Mouse (Mus musculus) intestine, postnatal 0 days (tissue): Measurements from ENCODE around the gene Ankrd6. TPM values are rescaled to one million over a fixed set of nuclear protein-coding genes. Genes with fewer than 3 reads are reported as not detected.

ENCODE experiments used
- ATAC-seq: fragments of 200-750 bp; cut with Nextera tagmentation; 2 replicates; pipeline ENCODE4 v1.8.0; 2017; ENCODE audit warnings: mild to moderate bottlenecking, moderate TSS enrichment, moderate library complexity
- H3K27ac ChIP-seq: fragments of 300-500 bp; sonication (generic); 2 replicates; pipeline ENCODE4 v1.5.1; 2014; ENCODE audit warnings: mild to moderate bottlenecking, low read depth, low read length, moderate library complexity
- H3K27me3 ChIP-seq: fragments of 300-500 bp; sonication (generic); replicated peaks from 2 replicates; pipeline ENCODE4 v1.6.1; 2014; ENCODE audit warnings: low read length, mixed read lengths; ENCODE audit not compliant: control insufficient read depth, insufficient read depth
- H3K36me3 ChIP-seq: fragments of 300-500 bp; sonication (generic); 2 replicates; pipeline ENCODE4 v1.6.1; 2014; ENCODE audit warnings: mild to moderate bottlenecking, moderate library complexity; ENCODE audit not compliant: control insufficient read depth, insufficient read depth
- H3K4me1 ChIP-seq: fragments of 300-500 bp; sonication (generic); replicated peaks from 2 replicates; pipeline ENCODE4 v1.6.1; 2014; ENCODE audit warnings: antibody characterized with exemption, low read length, mixed read lengths; ENCODE audit not compliant: control insufficient read depth, insufficient read depth
- H3K4me2 ChIP-seq: fragments of 300-500 bp; sonication (generic); replicated peaks from 2 replicates; pipeline ENCODE4 v1.6.1; 2014; ENCODE audit warnings: low read depth, mild to moderate bottlenecking, moderate library complexity
- H3K4me3 ChIP-seq: fragments of 300-500 bp; sonication (generic); 2 replicates; pipeline ENCODE4 v1.5.1; 2014; ENCODE audit warnings: low read depth, low read length
- H3K9ac ChIP-seq: fragments of 300-500 bp; sonication (generic); 2 replicates; pipeline ENCODE4 v1.6.1; 2014; ENCODE audit warnings: mild to moderate bottlenecking, low read depth, low read length
- H3K9me3 ChIP-seq: fragments of 300-500 bp; sonication (generic); 2 replicates; pipeline ENCODE4 v1.6.1; 2016; ENCODE audit warnings: mixed run types; ENCODE audit not compliant: control insufficient read depth
- CTCF ChIP-seq: sonication (generic); IDR thresholded peaks from 2 replicates; pipeline ENCODE4 v1.5.1; 2016; ENCODE audit warnings: low read depth, mild to moderate bottlenecking, control low read depth, antibody characterized with exemption, moderate library complexity
- WGBS: fragments of 180-500 bp; shearing (Covaris S2); extraction: QIAGEN DNeasy Blood & Tissue Kit; methylation state at CpG from one replicate; pipeline ENCODE4 v1.1.7; 2014; 5-methylcytosine and 5-hydroxymethylcytosine counted together
- polyA plus RNA-seq: library from polyadenylated mRNA; unstranded; fragments of >200 nt; fragmentation: Nextera tagmentation; extraction: Ambion mirVana; gene quantifications from 2 replicates; pipeline ENCODE4 v1.2.1, GENCODE M21; 2015

Ankrd6 gene
- polyA plus RNA-seq, 1 experiment from 2014 or later = 1.3 TPM

- TF ChIP-seq CTCF = no peak
- H3K4me1 ChIP-seq = no peaks in the 10 kb centered on the region
- H3K4me2 ChIP-seq = no peak overlapping the region
- H3K9ac ChIP-seq = no peak overlapping the region
- H3K27me3 ChIP-seq = no peaks in the 10 kb centered on the region
- H3K4me3 ChIP-seq = no peak overlapping the region
- 77% methylated on average over 4 of the region's 4 CpGs for WGBS
- no peak overlapping the region for H3K27ac ChIP-seq
- no peak for ATAC-seq
- H3K36me3 ChIP-seq = no peaks in the 10 kb centered on the region
- H3K9me3 ChIP-seq = no peaks in the 10 kb centered on the region
Observed at GRCm38 (mm10) chr4:32940984-32941383, 9.7 kb downstream of the Ankrd6 start.

GRCm38 (mm10) chr4:32939964-32940363, 10.7 kb downstream of the Ankrd6 start:
- 75% methylated on average over 5 of the region's 5 CpGs for WGBS
- no peaks in the 10 kb centered on the region for H3K27me3 ChIP-seq
- H3K9me3 ChIP-seq = no peaks in the 10 kb centered on the region
- no peak for ATAC-seq
- no peaks in the 10 kb centered on the region for H3K4me1 ChIP-seq
- H3K4me2 ChIP-seq = no peak overlapping the region
- H3K4me3 ChIP-seq = no peak overlapping the region
- no peak for TF ChIP-seq CTCF
- no peaks in the 10 kb centered on the region for H3K36me3 ChIP-seq
- no peak overlapping the region for H3K27ac ChIP-seq
- H3K9ac ChIP-seq = no peak overlapping the region

GRCm38 (mm10) chr4:32939521-32939920, 11.1 kb downstream of the Ankrd6 start:
- Histone ChIP-seq H3K9me3 (no peaks in the 10 kb centered on the region), H3K4me3 (no peak overlapping the region), H3K27me3 (no peaks in the 10 kb centered on the region), H3K27ac (no peak overlapping the region), H3K4me2 (no peak overlapping the region), H3K4me1 (no peaks in the 10 kb centered on the region), H3K9ac (no peak overlapping the region), H3K36me3 (no peaks in the 10 kb centered on the region)
- TF ChIP-seq CTCF = no peak
- whole genome bisulfite sequencing = 55% methylated on average over 4 of the region's 4 CpGs
- ATAC-seq = no peak

GRCm38 (mm10) chr4:32936762-32937341, 13.8 kb downstream of the Ankrd6 start:
- 42% methylated on average over 9 of the region's 9 CpGs for WGBS
- H3K27me3 ChIP-seq = no peaks in the 10 kb centered on the region
- H3K4me1 ChIP-seq = no peaks in the 10 kb centered on the region
- no peak overlapping the region for H3K27ac ChIP-seq
- ATAC-seq = no peak
- H3K36me3 ChIP-seq = no peaks in the 10 kb centered on the region
- no peak overlapping the region for H3K4me2 ChIP-seq
- no peak overlapping the region for H3K9ac ChIP-seq
- H3K9me3 ChIP-seq = no peaks in the 10 kb centered on the region
- no peak overlapping the region for H3K4me3 ChIP-seq
- no peak for TF ChIP-seq CTCF

- Histone ChIP-seq H3K27ac (no peak overlapping the region), H3K36me3 (no peaks in the 10 kb centered on the region), H3K9ac (no peak overlapping the region), H3K9me3 (no peaks in the 10 kb centered on the region), H3K4me1 (no peaks in the 10 kb centered on the region), H3K27me3 (no peaks in the 10 kb centered on the region), H3K4me3 (no peak overlapping the region), H3K4me2 (no peak overlapping the region)
- WGBS = 63% methylated on average over 9 of the region's 9 CpGs
- no peak for ATAC-seq
- no peak for TF ChIP-seq CTCF
Observed at GRCm38 (mm10) chr4:32932056-32932455, 18.6 kb downstream of the Ankrd6 start.

- Histone ChIP-seq H3K36me3 (no peaks in the 10 kb centered on the region), H3K4me2 (no peak overlapping the region), H3K27me3 (no peaks in the 10 kb centered on the region), H3K4me3 (no peak overlapping the region), H3K9ac (no peak overlapping the region), H3K4me1 (no peaks in the 10 kb centered on the region), H3K27ac (no peak overlapping the region), H3K9me3 (no peaks in the 10 kb centered on the region)
- no peak for TF ChIP-seq CTCF
- no peak for ATAC-seq
- 93% methylated on average over 5 of the region's 5 CpGs for WGBS
Observed at GRCm38 (mm10) chr4:32929750-32930149, 20.9 kb downstream of the Ankrd6 start.
